Mouse (Mus musculus) lung, postnatal 0 days (tissue): Measurements from ENCODE around the gene Pik3ca. TPM values are rescaled to one million over a fixed set of nuclear protein-coding genes. Genes with fewer than 3 reads are reported as not detected.
A peak's percentile ranks its signal among the peaks of the same experiment; 100 is the strongest.

ENCODE experiments used
- ATAC-seq: fragments of 200-750 bp; cut with Nextera tagmentation; 2 replicates; pipeline ENCODE4 v1.8.0; 2017; ENCODE audit warnings: moderate library complexity
- DNase-seq: peaks from one replicate; pipeline ENCODE4 v3.0.0-alpha.2; 2016; ENCODE audit warnings: low spot score
- H3K27ac ChIP-seq: fragments of 300-500 bp; sonication (generic); 2 replicates; pipeline ENCODE4 v1.5.1; 2014; ENCODE audit warnings: antibody characterized with exemption, mild to moderate bottlenecking, low read length, mixed read lengths
- H3K27me3 ChIP-seq: fragments of 300-500 bp; sonication (generic); replicated peaks from 2 replicates; pipeline ENCODE4 v1.6.1; 2014; ENCODE audit warnings: low read length, mixed read lengths; ENCODE audit not compliant: insufficient read depth
- H3K36me3 ChIP-seq: fragments of 300-500 bp; sonication (generic); 2 replicates; pipeline ENCODE4 v1.6.1; 2014; ENCODE audit warnings: low read length, mixed read lengths; ENCODE audit not compliant: insufficient read depth
- H3K4me1 ChIP-seq: fragments of 300-500 bp; sonication (generic); 2 replicates; pipeline ENCODE4 v1.6.1; 2014; ENCODE audit warnings: antibody characterized with exemption, low read depth, low read length, mixed read lengths; ENCODE audit not compliant: insufficient read depth
- H3K4me2 ChIP-seq: fragments of 300-500 bp; sonication (generic); replicated peaks from 2 replicates; pipeline ENCODE4 v1.6.1; 2014; ENCODE audit warnings: low read depth, mild to moderate bottlenecking, low read length, moderate library complexity, mixed read lengths
- H3K4me3 ChIP-seq: fragments of 300-500 bp; sonication (generic); 2 replicates; pipeline ENCODE4 v1.5.1; 2014; ENCODE audit warnings: low read depth, low read length
- H3K9ac ChIP-seq: fragments of 300-500 bp; sonication (generic); replicated peaks from 2 replicates; pipeline ENCODE4 v1.6.1; 2014; ENCODE audit warnings: low read depth, mild to moderate bottlenecking
- H3K9me3 ChIP-seq: fragments of 300-500 bp; sonication (generic); 2 replicates; pipeline ENCODE4 v1.6.1; 2016; ENCODE audit warnings: low read length, mixed read lengths
- CTCF ChIP-seq: IDR thresholded peaks from 2 replicates; pipeline ENCODE4 v1.5.1; 2016; ENCODE audit warnings: antibody characterized with exemption, mild to moderate bottlenecking
- EP300 ChIP-seq: IDR thresholded peaks from 2 replicates; pipeline ENCODE4 v1.6.1; 2016; ENCODE audit warnings: antibody characterized with exemption, mild to moderate bottlenecking, control low read depth
- WGBS: fragments of 180-500 bp; shearing (Covaris S2); extraction: QIAGEN DNeasy Blood & Tissue Kit; methylation state at CpG from one replicate; pipeline ENCODE4 v1.1.7; 2014; 5-methylcytosine and 5-hydroxymethylcytosine counted together
- polyA plus RNA-seq: library from polyadenylated mRNA; unstranded; fragments of >200 nt; fragmentation: Nextera tagmentation; extraction: Ambion mirVana; gene quantifications from 2 replicates; pipeline ENCODE4 v1.2.1, GENCODE M21; 2015

Pik3ca gene
- polyA plus RNA-seq, result 13.4 and 16.0 TPM in 2 replicates

DNA sequence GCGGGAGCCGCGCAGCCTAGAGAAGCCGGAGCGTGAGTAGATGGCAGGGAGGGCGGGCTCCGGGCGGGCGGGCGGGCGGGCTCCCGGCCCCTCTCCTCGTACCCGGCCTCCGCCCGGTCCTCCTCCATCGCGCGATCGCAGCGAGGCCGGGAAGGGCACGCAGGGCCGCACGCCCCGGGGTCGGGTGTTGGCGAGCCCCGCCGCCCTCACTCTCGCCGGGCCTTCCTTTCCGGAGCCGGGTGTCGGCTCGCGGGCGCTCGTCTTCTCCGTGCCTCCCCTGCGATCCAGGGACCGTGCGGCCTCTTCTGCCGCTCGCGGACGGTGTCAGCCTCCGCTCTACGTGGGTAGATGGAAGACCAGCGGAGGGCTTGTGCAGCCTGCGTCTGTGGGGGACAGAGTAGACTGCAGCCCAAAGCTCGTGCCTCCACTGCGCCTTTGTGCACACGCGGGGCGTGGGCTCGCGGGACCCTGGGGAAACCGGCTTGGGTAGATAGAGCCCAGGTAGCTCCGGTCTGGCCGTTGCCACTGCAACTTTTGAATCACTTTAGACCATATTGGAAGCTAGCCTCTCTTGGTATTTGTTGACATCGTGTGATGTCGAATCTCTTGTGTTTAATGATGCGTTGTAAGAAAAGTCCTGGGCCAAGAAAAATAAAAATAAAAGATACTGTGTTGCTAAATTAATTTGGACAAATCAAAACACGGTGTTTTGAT, at the start of gene Pik3ca:
Gene Pik3ca, plus strand, starts transcription at position 211 of the 714 bp plus-strand sequence.
- WGBS, result under 1% methylated on average over 40 of the region's 65 CpGs
- ATAC-seq (peak; percentile 48), DNase-seq (peak; percentile 64)

DNA sequence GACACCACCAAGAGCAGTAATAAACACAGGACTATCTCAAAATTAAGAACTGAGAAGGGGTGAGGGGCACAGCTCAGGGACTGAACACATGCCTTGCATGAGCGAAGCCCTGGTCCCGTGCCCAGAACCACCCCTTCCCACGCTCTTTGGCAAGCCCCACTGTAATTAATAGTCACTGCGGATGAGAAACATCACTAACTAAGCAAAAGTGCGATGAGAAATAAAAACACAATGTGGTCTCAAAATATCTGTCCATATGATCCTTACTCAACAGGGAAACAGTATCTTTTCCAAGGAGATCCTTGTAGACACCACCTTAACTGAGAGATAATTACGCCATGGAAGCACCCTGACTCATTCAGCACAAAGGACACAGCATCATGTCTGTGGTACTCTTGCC, 49.6 kb upstream of the Pik3ca start:
- TF ChIP-seq CTCF (no peak), EP300 (no peak)
- Histone ChIP-seq H3K4me1 (no peaks in the 10 kb centered on the region), H3K9ac (no peak overlapping the region), H3K4me3 (no peak overlapping the region), H3K9me3 (no peaks in the 10 kb centered on the region), H3K36me3 (no peaks in the 10 kb centered on the region), H3K27me3 (no peaks in the 10 kb centered on the region), H3K27ac (no peak overlapping the region), H3K4me2 (no peak overlapping the region)
- DNase-seq (no peak), ATAC-seq (no peak)
- 74% methylated on average over 6 of the region's 6 CpGs for WGBS

More for the DNA sequence above, at the start of gene Pik3ca:
- H3K4me2 ChIP-seq, result peak within 1 kb of the TSS; percentile 73
- no peaks in the 10 kb centered on the region for H3K9me3 ChIP-seq
- peak within 1 kb of the TSS; percentile 84 for H3K4me3 ChIP-seq
- no peaks in the 10 kb centered on the region for H3K27me3 ChIP-seq
- peak within 1 kb of the TSS; percentile 94 for H3K9ac ChIP-seq
- no peaks in the 10 kb centered on the region for H3K36me3 ChIP-seq
- H3K27ac ChIP-seq, result peak within 1 kb of the TSS; percentile 99
- TF ChIP-seq CTCF, result no peak
- TF ChIP-seq EP300, result no peak
- peaks cover 17% of the 10 kb centered on the region; the same call in 1 of the 2 replicates for H3K4me1 ChIP-seq

DNA sequence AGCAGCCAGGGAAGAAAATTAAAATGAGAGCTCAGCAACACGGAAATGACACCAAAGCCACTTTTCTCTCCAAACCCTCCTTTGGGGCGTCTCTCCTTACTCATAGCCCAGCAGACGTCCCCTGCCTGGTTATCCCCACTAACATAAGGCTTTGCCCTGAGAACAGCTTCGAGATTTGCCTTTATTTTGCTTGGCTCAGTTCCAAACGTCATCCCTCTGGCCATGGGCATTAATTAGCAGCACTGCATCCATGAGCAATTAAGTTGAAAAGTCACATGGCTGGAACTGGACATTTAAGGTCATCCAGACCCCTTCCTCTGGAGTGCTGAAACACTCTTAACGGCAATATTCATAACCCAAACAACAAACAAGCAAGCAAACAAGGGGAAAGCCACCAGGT, 36.2 kb upstream of the Pik3ca start:
- Histone ChIP-seq H3K9ac (no peak overlapping the region), H3K36me3 (no peaks in the 10 kb centered on the region), H3K4me1 (peaks cover 4% of the 10 kb centered on the region; the same call in 1 of the 2 replicates), H3K4me2 (no peak overlapping the region), H3K9me3 (no peaks in the 10 kb centered on the region), H3K27me3 (no peaks in the 10 kb centered on the region), H3K27ac (no peak overlapping the region), H3K4me3 (no peak overlapping the region)
- ATAC-seq, result no peak
- TF ChIP-seq CTCF, result no peak
- no peak for TF ChIP-seq EP300
- WGBS, result 33% methylated on average over 6 of the region's 6 CpGs
- no peak for DNase-seq

DNA sequence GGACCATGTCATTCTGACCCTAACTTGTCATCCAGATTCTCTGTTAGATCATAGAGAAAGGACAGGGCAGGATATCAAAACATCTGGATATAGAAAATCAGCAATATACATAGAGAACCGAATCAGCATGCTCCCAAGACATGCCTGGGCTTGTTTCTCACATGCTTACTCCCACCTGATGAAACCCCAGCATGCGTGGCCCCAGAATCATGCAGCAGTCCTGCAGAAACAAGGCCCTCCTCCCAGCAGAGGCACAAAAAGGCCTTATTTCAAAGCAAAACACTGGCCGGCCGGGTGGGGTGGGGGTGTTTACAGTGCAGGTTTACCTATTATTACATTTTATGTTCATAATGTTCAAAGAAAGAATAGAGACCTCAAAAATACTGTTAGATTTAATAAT, 33.3 kb upstream of the Pik3ca start:
- no peak overlapping the region for H3K4me2 ChIP-seq
- H3K4me3 ChIP-seq, result no peak overlapping the region
- peaks cover 6% of the 10 kb centered on the region; the same call in 1 of the 2 replicates for H3K4me1 ChIP-seq
- WGBS, result 71% methylated on average over 4 of the region's 4 CpGs
- H3K27me3 ChIP-seq, result no peaks in the 10 kb centered on the region
- no peaks in the 10 kb centered on the region for H3K36me3 ChIP-seq
- ATAC-seq (no peak), DNase-seq (no peak)
- H3K9me3 ChIP-seq, result no peaks in the 10 kb centered on the region
- H3K9ac ChIP-seq, result no peak overlapping the region
- H3K27ac ChIP-seq, result no peak overlapping the region
- TF ChIP-seq EP300 (no peak), CTCF (no peak)

DNA sequence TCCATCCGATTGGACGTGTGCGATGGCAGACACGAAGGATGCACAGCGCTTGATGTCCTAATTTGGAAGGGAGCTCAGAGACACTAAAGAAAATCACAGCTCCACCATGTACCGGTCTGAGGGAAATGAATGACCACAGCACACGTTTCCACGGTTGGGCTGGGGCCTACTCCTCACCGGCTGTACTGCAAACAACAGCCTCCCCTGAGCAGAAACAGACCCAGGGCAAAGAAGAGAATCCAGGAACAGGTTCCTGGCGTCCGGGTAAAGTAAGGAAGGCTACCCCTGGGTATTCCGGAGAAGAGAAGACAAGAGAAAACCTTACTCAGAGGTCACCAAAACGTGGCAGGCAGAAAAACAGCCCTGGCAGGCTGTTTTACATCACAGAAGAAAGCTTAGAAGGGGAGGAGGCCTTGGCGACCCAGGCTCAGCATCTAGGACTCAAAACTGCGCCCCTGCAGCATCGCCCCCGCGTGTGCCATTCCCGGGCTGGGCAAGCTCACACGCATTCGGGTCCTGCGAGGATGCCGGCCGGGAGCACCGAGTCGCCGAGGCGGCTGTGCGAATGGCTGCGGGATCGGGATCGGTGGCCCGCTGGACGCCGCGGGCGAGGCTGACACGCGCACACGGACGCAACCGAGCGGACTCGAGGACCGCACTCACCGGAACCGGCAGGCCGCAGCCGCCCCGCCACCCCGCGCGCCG, 32.5 kb upstream of the Pik3ca start:
- H3K4me1 ChIP-seq, result peaks cover 6% of the 10 kb centered on the region; the same call in 1 of the 2 replicates
- H3K36me3 ChIP-seq, result no peaks in the 10 kb centered on the region
- H3K27me3 ChIP-seq, result no peaks in the 10 kb centered on the region
- TF ChIP-seq CTCF (no peak), EP300 (no peak)
- ATAC-seq (peak; percentile 63), DNase-seq (no peak)
- peak overlapping the region; percentile 62 for H3K27ac ChIP-seq
- peak overlapping the region; percentile 82 for H3K4me3 ChIP-seq
- H3K9ac ChIP-seq, result peak overlapping the region; percentile 43
- H3K9me3 ChIP-seq, result no peaks in the 10 kb centered on the region
- peak overlapping the region; percentile 91 for H3K4me2 ChIP-seq
- WGBS, result 6% methylated on average over 41 of the region's 54 CpGs

DNA sequence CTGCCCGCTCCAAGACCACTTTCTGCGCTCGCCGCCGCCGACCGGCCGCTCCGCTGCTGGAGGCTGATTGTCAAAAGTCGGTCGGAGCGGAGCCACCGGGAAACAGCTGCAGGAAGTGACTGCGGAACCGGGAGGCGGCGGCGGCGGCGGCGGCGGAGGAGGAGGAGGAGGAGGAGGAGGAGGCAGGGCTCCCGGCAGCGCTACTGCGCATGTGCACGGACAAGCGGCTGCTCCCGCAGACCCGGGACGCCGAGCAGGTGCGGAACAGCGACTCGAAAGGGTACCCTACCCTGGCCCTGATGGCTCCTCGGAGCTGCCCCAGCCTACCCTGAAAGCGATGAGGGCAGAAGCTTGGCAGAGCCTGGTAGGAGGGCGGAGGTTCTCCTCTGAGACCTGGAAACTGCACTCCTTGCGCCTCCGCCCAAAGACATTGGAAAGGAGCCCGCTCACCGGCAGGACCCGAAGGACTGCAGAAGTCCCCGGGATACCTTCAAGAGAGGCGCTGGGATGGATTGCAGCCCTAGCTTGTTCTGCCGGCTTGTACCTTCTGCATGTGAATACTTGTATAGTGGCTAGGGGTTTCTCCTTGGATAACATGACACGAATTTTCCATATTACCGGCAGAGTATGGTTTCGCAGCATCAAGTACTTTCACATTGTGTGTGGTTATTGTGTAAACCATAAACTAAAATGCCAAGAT, 31.8 kb upstream of the Pik3ca start, which contains the start of gene Zmat3:
Gene Zmat3, minus strand, starts transcription at position 469 of the 700 bp plus-strand sequence.
- Histone ChIP-seq H3K4me3 (peak within 1 kb of the TSS; percentile 82), H3K4me1 (peaks cover 6% of the 10 kb centered on the region; the same call in 1 of the 2 replicates), H3K4me2 (peak within 1 kb of the TSS; percentile 91), H3K9me3 (no peaks in the 10 kb centered on the region), H3K9ac (peak within 1 kb of the TSS; percentile 43), H3K27me3 (no peaks in the 10 kb centered on the region), H3K36me3 (no peaks in the 10 kb centered on the region), H3K27ac (peak within 1 kb of the TSS; percentile 62)
- WGBS, result 6% methylated on average over 31 of the region's 48 CpGs
- TF ChIP-seq EP300 (no peak), CTCF (no peak)
- ATAC-seq (peak; percentile 82), DNase-seq (peak; percentile 84)
